In the genomic region with DNA sequence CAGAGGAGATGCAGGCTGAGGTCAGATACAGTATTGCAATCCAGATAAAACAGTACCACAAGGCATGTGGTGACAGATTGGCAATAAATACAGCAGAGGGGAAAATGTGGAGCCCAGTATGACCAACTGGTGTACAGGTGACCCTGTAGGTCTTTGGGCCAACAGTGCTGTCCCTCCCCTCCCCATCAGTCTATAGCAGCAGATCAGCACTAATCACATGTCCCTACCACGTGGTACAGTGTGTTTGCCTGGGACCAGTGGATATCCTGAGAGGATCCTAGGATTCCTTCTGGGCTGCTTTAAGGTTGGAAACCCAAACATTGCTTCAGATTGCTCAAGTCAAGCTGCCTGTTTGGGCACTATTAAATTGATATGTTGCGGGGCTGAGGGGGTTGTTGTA, we compare ENCODE assay signal across 8 mouse cellular contexts. TPM values are rescaled to one million over a fixed set of nuclear protein-coding genes. Genes with fewer than 3 reads are reported as not detected.
DNase-seq lines count a peak whose midpoint lies in the region; ATAC-seq and TF ChIP-seq lines count a peak whose summit lies in the region.
"Had no signal": no experiment of that assay in that cellular context is flagged by ENCODE, and none has a peak within 500 bp of the region (broad histone marks: within the 10 kb centered on the region; RNA-seq: fewer than 3 reads in every experiment).

No protein-coding gene starts in this region.

- H3K9ac ChIP-seq in neural tube, embryonic 11.5 days (ENCODE audit: low read length): peak overlapping the region; percentile 69
- H3K9ac ChIP-seq in forebrain, embryonic 14.5 days (ENCODE audit: low read length): peak overlapping the region; percentile 87
- peak overlapping the region; percentile 87 for H3K9ac ChIP-seq in liver, embryonic 12.5 days
- peak overlapping the region; percentile 71 for H3K9ac ChIP-seq in stomach, postnatal 0 days (ENCODE audit: low read length)

- no peak for TF ChIP-seq EP300 in stomach, postnatal 0 days (optimal IDR thresholded peaks at IDR 0.05)

- H3K4me1 ChIP-seq in neural tube, embryonic 11.5 days (ENCODE audit: control insufficient read depth, insufficient read depth, low read length): peaks cover 8% of the 10 kb centered on the region
- peaks cover 13% of the 10 kb centered on the region for H3K4me1 ChIP-seq in forebrain, embryonic 14.5 days (ENCODE audit: control insufficient read depth, insufficient read depth, low read length)
- peaks cover 27% of the 10 kb centered on the region for H3K4me1 ChIP-seq in liver, embryonic 12.5 days
- peaks cover 3% of the 10 kb centered on the region; the same call in 1 of the 2 replicates for H3K4me1 ChIP-seq in stomach, postnatal 0 days (replicated peaks; ENCODE audit: control insufficient read depth, insufficient read depth)

- H3K36me3 ChIP-seq in neural tube, embryonic 11.5 days (ENCODE audit: control insufficient read depth, insufficient read depth, low read length): peaks cover 9% of the 10 kb centered on the region
- peaks cover 47% of the 10 kb centered on the region for H3K36me3 ChIP-seq in forebrain, embryonic 14.5 days (ENCODE audit: control insufficient read depth, insufficient read depth, low read length)
- H3K36me3 ChIP-seq in liver, embryonic 12.5 days: peaks cover 52% of the 10 kb centered on the region
- peaks cover 18% of the 10 kb centered on the region; the same call in 1 of the 2 replicates for H3K36me3 ChIP-seq in stomach, postnatal 0 days (ENCODE audit: control insufficient read depth, insufficient read depth, low read length)

- TF ChIP-seq CTCF in stomach, postnatal 0 days (IDR thresholded peaks at IDR 0.05; ENCODE audit: low read depth): no peak

- WGBS in neural tube, embryonic 11.5 days: 83% methylated on average over 2 of the region's 2 CpGs
- WGBS in forebrain, embryonic 14.5 days: 84% methylated on average over 2 of the region's 2 CpGs
- WGBS in liver, embryonic 12.5 days (ENCODE audit: insufficient replicate concordance): 77% methylated on average over 2 of the region's 2 CpGs
- WGBS in stomach, postnatal 0 days: 78% methylated on average over 2 of the region's 2 CpGs

- no peak for ATAC-seq in neural tube, embryonic 11.5 days (ENCODE audit: insufficient read depth, low FRiP score, low TSS enrichment)
- no peak for ATAC-seq in forebrain, embryonic 14.5 days
- ATAC-seq in liver, embryonic 12.5 days: no peak
- ATAC-seq in stomach, postnatal 0 days (ENCODE audit: low FRiP score, low TSS enrichment): no peak

- DNase-seq in neural tube, embryonic 11.5 days (ENCODE audit: low spot score): no peak
- DNase-seq in neural tube, embryonic 10.5 days (ENCODE audit: extremely low spot score, low spot score): no peak
- DNase-seq in forebrain, embryonic 14.5 days (ENCODE audit: low spot score): no peak
- DNase-seq in stomach, postnatal 0 days (ENCODE audit: low spot score): no peak
- no peak for DNase-seq in layer of hippocampus, adult 9-10 months (ENCODE audit: low spot score)
- DNase-seq in left cerebral cortex, adult 8-10 months (ENCODE audit: low spot score in 2 of 2): no peak
- DNase-seq: adrenal gland, postnatal 25 days had no signal

- H3K9me3 ChIP-seq in neural tube, embryonic 11.5 days (ENCODE audit: control insufficient read depth, low read length): no peaks in the 10 kb centered on the region
- H3K9me3 ChIP-seq in forebrain, embryonic 14.5 days (replicated peaks; ENCODE audit: control insufficient read depth, low read length): no peaks in the 10 kb centered on the region
- H3K9me3 ChIP-seq in liver, embryonic 12.5 days (replicated peaks): no peaks in the 10 kb centered on the region
- H3K9me3 ChIP-seq in stomach, postnatal 0 days (ENCODE audit: control insufficient read depth, low read length): no peaks in the 10 kb centered on the region

- H3K27ac ChIP-seq in neural tube, embryonic 11.5 days (ENCODE audit: low read depth, low read length): no peak overlapping the region
- no peak overlapping the region for H3K27ac ChIP-seq in forebrain, embryonic 14.5 days (ENCODE audit: low read depth, low read length)
- H3K27ac ChIP-seq in liver, embryonic 12.5 days: peak overlapping the region; percentile 82; the same call in 1 of the 2 replicates
- no peak overlapping the region for H3K27ac ChIP-seq in stomach, postnatal 0 days (replicated peaks)

- peak overlapping the region; percentile 76 for H3K4me2 ChIP-seq in neural tube, embryonic 11.5 days (ENCODE audit: low read depth)
- peak overlapping the region; percentile 92 for H3K4me2 ChIP-seq in forebrain, embryonic 14.5 days (ENCODE audit: low read length)
- peak overlapping the region; percentile 88 for H3K4me2 ChIP-seq in liver, embryonic 12.5 days
- H3K4me2 ChIP-seq in stomach, postnatal 0 days (replicated peaks; ENCODE audit: low read depth): peak overlapping the region; percentile 75

- H3K4me3 ChIP-seq in neural tube, embryonic 11.5 days (ENCODE audit: low read depth, low read length): peak overlapping the region; percentile 89
- peak overlapping the region; percentile 89 for H3K4me3 ChIP-seq in forebrain, embryonic 14.5 days (ENCODE audit: low read depth, low read length)
- H3K4me3 ChIP-seq in liver, embryonic 12.5 days: peak overlapping the region; percentile 90
- H3K4me3 ChIP-seq in stomach, postnatal 0 days (ENCODE audit: low read depth, low read length): peak overlapping the region; percentile 91

- no peaks in the 10 kb centered on the region for H3K27me3 ChIP-seq in neural tube, embryonic 11.5 days (ENCODE audit: control insufficient read depth, insufficient read depth, low read length)
- no peaks in the 10 kb centered on the region for H3K27me3 ChIP-seq in forebrain, embryonic 14.5 days (replicated peaks; ENCODE audit: control insufficient read depth, insufficient read depth, low read length)
- no peaks in the 10 kb centered on the region for H3K27me3 ChIP-seq in liver, embryonic 12.5 days (replicated peaks)
- H3K27me3 ChIP-seq in stomach, postnatal 0 days (ENCODE audit: control insufficient read depth, insufficient read depth, low read length): no peaks in the 10 kb centered on the region

RNA-seq across cellular contexts. Expression of gene Man1b1, which starts 1.4 kb away (rescaled TPM):
- polyA plus RNA-seq in neural tube, embryonic 11.5 days (2014; fragmentation: Nextera tagmentation; extraction: Ambion mirVana): 65.8 and 87.4 TPM in 2 replicates
- polyA plus RNA-seq in forebrain, embryonic 14.5 days (2014; fragmentation: Nextera tagmentation; extraction: Ambion mirVana): 69.5 and 87.7 TPM in 2 replicates
- 29.4 and 30.5 TPM in 2 replicates for polyA plus RNA-seq in liver, embryonic 12.5 days (2016; fragmentation: Nextera tagmentation; extraction: Ambion mirVana)
- polyA plus RNA-seq in stomach, postnatal 0 days (2015; fragmentation: Nextera tagmentation; extraction: Ambion mirVana): 29.2 and 29.9 TPM in 2 replicates
- total RNA-seq in left cerebral cortex, adult 8-10 months (2022): 10 to 100 TPM; 57.3 to 64.7 (median 61.0) TPM

RNA-seq across cellular contexts. Expression of gene Grin1, which starts 14.6 kb away (rescaled TPM):
- 2.5 and 3.7 TPM in 2 replicates for polyA plus RNA-seq in neural tube, embryonic 11.5 days (2014; fragmentation: Nextera tagmentation; extraction: Ambion mirVana)
- polyA plus RNA-seq in forebrain, embryonic 14.5 days (2014; fragmentation: Nextera tagmentation; extraction: Ambion mirVana): 17.0 and 21.1 TPM in 2 replicates
- 0.24 and 0.41 TPM in 2 replicates for polyA plus RNA-seq in liver, embryonic 12.5 days (2016; fragmentation: Nextera tagmentation; extraction: Ambion mirVana)
- 1.3 TPM in 2 replicates for polyA plus RNA-seq in stomach, postnatal 0 days (2015; fragmentation: Nextera tagmentation; extraction: Ambion mirVana)
- total RNA-seq in left cerebral cortex, adult 8-10 months (2022): 100 to 1,000 TPM; 390 to 399 (median 395) TPM

RNA-seq across cellular contexts. Expression of gene Dpp7, which starts 22.6 kb away (rescaled TPM):
- polyA plus RNA-seq in neural tube, embryonic 11.5 days (2014; fragmentation: Nextera tagmentation; extraction: Ambion mirVana): 16.2 and 20.6 TPM in 2 replicates
- polyA plus RNA-seq in forebrain, embryonic 14.5 days (2014; fragmentation: Nextera tagmentation; extraction: Ambion mirVana): 21.3 and 21.4 TPM in 2 replicates
- 11.2 TPM in 2 replicates for polyA plus RNA-seq in liver, embryonic 12.5 days (2016; fragmentation: Nextera tagmentation; extraction: Ambion mirVana)
- 9.5 and 9.9 TPM in 2 replicates for polyA plus RNA-seq in stomach, postnatal 0 days (2015; fragmentation: Nextera tagmentation; extraction: Ambion mirVana)
- total RNA-seq in left cerebral cortex, adult 8-10 months (2022): 10 to 100 TPM; 35.1 to 50.7 (median 37.9) TPM

RNA-seq across cellular contexts. Expression of gene Uap1l1, which starts 31.9 kb away (rescaled TPM):
- polyA plus RNA-seq in neural tube, embryonic 11.5 days (2014; fragmentation: Nextera tagmentation; extraction: Ambion mirVana): 5.1 and 7.0 TPM in 2 replicates
- 5.8 and 7.8 TPM in 2 replicates for polyA plus RNA-seq in forebrain, embryonic 14.5 days (2014; fragmentation: Nextera tagmentation; extraction: Ambion mirVana)
- 13.5 and 14.0 TPM in 2 replicates for polyA plus RNA-seq in liver, embryonic 12.5 days (2016; fragmentation: Nextera tagmentation; extraction: Ambion mirVana)
- 33.2 and 36.9 TPM in 2 replicates for polyA plus RNA-seq in stomach, postnatal 0 days (2015; fragmentation: Nextera tagmentation; extraction: Ambion mirVana)
- total RNA-seq in left cerebral cortex, adult 8-10 months (2022): 10 to 100 TPM; 20.9 to 31.0 (median 25.8) TPM

RNA-seq across cellular contexts. Expression of gene Sapcd2, which starts 38.6 kb away (rescaled TPM):
- polyA plus RNA-seq in neural tube, embryonic 11.5 days (2014; fragmentation: Nextera tagmentation; extraction: Ambion mirVana): 49.2 and 53.7 TPM in 2 replicates
- polyA plus RNA-seq in forebrain, embryonic 14.5 days (2014; fragmentation: Nextera tagmentation; extraction: Ambion mirVana): 27.8 and 28.9 TPM in 2 replicates
- 34.6 and 38.0 TPM in 2 replicates for polyA plus RNA-seq in liver, embryonic 12.5 days (2016; fragmentation: Nextera tagmentation; extraction: Ambion mirVana)
- 14.1 and 16.6 TPM in 2 replicates for polyA plus RNA-seq in stomach, postnatal 0 days (2015; fragmentation: Nextera tagmentation; extraction: Ambion mirVana)
- total RNA-seq in left cerebral cortex, adult 8-10 months (2022): 1 to 10 TPM; 1.7 to 3.8 (median 2.3) TPM
